Mouse (Mus musculus) liver, adult 2 months (tissue): ENCODE results near the gene R3hcc1l.

Experiments
- CTCF ChIP-seq: fragments of 200-500 bp; IDR thresholded peaks from 2 replicates; pipeline ENCODE4 v1.5.1; 2011; ENCODE audit warnings: low read depth, low read length, control low read depth
- POLR2A ChIP-seq: fragments of 200-500 bp; IDR thresholded peaks from 2 replicates; pipeline ENCODE4 v1.6.1; 2011; ENCODE audit warnings: low read length, control low read depth; ENCODE audit not compliant: insufficient read depth; ENCODE audit errors: extremely low read depth

DNA sequence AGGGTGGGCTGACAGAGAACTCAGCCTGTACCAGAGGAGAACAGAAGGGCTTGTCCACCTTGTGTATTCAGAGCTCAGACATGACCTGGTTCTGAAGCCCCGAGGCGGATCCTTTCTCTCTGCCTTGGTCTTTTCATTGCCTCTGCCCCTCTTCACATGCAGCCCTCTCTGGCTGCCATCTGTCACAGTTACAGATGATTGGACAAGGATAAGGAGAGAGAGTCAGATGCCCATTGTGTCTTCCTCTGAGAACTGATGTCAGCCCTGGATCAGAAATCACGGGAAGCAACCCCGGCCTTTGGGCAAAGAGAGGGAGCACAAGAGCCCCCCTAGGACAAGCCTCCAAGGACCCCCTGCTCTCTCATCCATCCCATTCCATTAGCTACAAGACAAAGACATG, 47.0 kb upstream of the R3hcc1l start:
- TF ChIP-seq POLR2A (no peak), CTCF (no peak)
